Mouse (Mus musculus) lung, embryonic 14.5 days (tissue): ENCODE measurements around the gene Itgb3bp. TPM values are rescaled to one million over a fixed set of nuclear protein-coding genes. Genes with fewer than 3 reads are reported as not detected.
A peak's percentile ranks its signal among the peaks of the same experiment; 100 is the strongest.

Experiments
- ATAC-seq: fragments of 200-750 bp; cut with Nextera tagmentation; 2 replicates; pipeline ENCODE4 v1.8.0; 2017; ENCODE audit warnings: mild to moderate bottlenecking, moderate TSS enrichment, moderate library complexity; ENCODE audit not compliant: insufficient read depth
- DNase-seq: peaks from one replicate; pipeline ENCODE4 v3.0.0-alpha.2; 2015
- H3K27ac ChIP-seq: fragments of 300-500 bp; sonication (generic); 2 replicates; pipeline ENCODE4 v1.5.1; 2014; ENCODE audit warnings: low read depth, mild to moderate bottlenecking, moderate library complexity
- H3K27me3 ChIP-seq: fragments of 300-500 bp; sonication (generic); 2 replicates; pipeline ENCODE4 v1.6.1; 2014; ENCODE audit warnings: low read length, control low read depth; ENCODE audit not compliant: insufficient read depth
- H3K36me3 ChIP-seq: fragments of 300-500 bp; sonication (generic); 2 replicates; pipeline ENCODE4 v1.6.1; 2014; ENCODE audit warnings: control low read depth; ENCODE audit not compliant: insufficient read depth
- H3K4me1 ChIP-seq: fragments of 300-500 bp; sonication (generic); 2 replicates; pipeline ENCODE4 v1.6.1; 2014; ENCODE audit warnings: antibody characterized with exemption, control low read depth; ENCODE audit not compliant: insufficient read depth
- H3K4me2 ChIP-seq: fragments of 300-500 bp; sonication (generic); 2 replicates; pipeline ENCODE4 v1.6.1; 2014; ENCODE audit warnings: mild to moderate bottlenecking
- H3K4me3 ChIP-seq: fragments of 300-500 bp; sonication (generic); 2 replicates; pipeline ENCODE4 v1.5.1; 2014; ENCODE audit warnings: low read depth, low read length
- H3K9ac ChIP-seq: fragments of 300-500 bp; sonication (generic); 2 replicates; pipeline ENCODE4 v1.6.1; 2014
- H3K9me3 ChIP-seq: fragments of 300-500 bp; sonication (generic); 2 replicates; pipeline ENCODE4 v1.6.1; 2016; ENCODE audit warnings: low read depth, low read length, control low read depth
- CTCF ChIP-seq: IDR thresholded peaks from 2 replicates; pipeline ENCODE4 v1.5.1; 2016; ENCODE audit warnings: antibody characterized with exemption, low read depth
- WGBS: fragments of 180-500 bp; shearing (Covaris S2); extraction: QIAGEN DNeasy Blood & Tissue Kit; methylation state at CpG from one replicate; pipeline ENCODE4 v1.1.7; 2014; 5-methylcytosine and 5-hydroxymethylcytosine counted together
- polyA plus RNA-seq: library from polyadenylated mRNA; unstranded; fragments of >200 nt; fragmentation: Nextera tagmentation; extraction: Ambion mirVana; gene quantifications from 2 replicates; pipeline ENCODE4 v1.2.1, GENCODE M21; 2014

The Itgb3bp gene
- polyA plus RNA-seq, result 39.0 and 41.6 TPM in 2 replicates

DNA sequence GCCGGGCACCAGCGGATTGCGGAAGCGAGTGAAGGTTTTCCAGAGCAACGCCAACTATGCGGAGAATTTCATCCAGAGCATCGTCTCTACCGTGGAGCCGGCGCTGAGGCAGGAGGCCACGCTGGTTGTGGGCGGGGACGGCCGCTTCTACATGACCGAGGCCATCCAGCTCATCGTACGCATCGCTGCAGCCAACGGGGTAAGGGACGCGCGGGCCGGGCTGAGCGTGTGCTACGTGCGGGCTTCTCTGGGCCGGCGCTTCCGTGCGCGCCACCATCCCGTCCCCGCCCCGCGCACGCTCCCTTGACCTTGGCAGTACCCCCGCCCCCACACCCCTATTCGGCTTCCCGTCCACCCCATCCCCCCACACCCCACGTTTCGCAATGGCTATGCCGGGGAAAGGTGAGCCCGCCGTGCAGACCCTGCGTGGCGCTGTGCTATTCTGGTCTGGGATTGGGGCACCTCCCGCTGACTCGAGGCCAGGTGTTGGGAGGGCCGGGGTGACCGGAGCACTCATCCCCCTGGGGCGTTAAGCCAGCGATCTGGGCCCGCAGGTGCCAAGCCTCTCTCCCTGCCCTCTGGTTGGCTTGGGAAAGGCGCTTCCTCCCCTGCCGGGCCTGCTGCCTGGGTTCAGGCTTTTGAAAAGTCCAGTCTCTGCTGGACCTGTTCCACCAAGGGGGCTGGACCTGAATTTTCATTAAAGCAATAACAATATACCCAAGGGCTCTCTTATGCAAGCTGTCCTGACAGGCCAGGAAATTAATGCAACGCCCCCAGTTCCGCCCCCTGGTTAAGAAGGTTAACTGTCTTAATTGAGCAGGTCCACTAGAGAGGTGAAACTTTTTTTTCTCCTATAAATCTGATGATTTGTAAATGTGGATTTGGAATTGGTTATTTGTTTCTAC, at the start of gene Itgb3bp:
Gene Itgb3bp, minus strand, starts transcription at position 201 of the 905 bp plus-strand sequence.
- H3K36me3 ChIP-seq, result no peaks in the 10 kb centered on the region
- peaks cover 7% of the 10 kb centered on the region for H3K4me1 ChIP-seq
- peak within 1 kb of the TSS; percentile 74 for H3K9ac ChIP-seq
- peak within 1 kb of the TSS; percentile 66 for H3K4me3 ChIP-seq
- WGBS, result 1% methylated on average over 56 of the region's 57 CpGs
- ATAC-seq (peak; percentile 96), DNase-seq (peak; percentile 90)
- no peak for TF ChIP-seq CTCF
- peak within 1 kb of the TSS; percentile 91 for H3K27ac ChIP-seq
- H3K27me3 ChIP-seq, result no peaks in the 10 kb centered on the region
- peak within 1 kb of the TSS; percentile 92 for H3K4me2 ChIP-seq
- no peaks in the 10 kb centered on the region for H3K9me3 ChIP-seq

DNA sequence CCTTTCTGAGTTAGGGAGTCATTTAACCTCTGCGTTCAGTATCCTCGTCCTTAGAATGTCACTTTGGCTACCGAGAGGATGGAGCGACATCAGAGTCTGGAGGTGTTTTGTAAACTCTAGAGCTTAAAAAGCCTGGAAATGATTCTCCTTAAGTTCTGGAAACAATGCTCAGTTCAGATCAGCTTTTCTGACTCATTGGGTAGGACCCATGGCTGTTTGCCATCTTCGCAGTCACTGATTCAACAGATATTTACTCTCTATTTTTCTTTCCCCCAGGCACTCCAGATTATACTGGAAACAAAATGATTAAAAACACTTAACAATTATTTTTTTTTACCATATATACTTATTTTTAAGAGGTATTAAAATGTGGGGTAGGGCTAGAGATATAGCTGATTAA, 49.7 kb upstream of the Itgb3bp start:
- Histone ChIP-seq H3K27ac (no peak overlapping the region), H3K4me3 (no peak overlapping the region), H3K4me1 (no peaks in the 10 kb centered on the region), H3K4me2 (no peak overlapping the region), H3K36me3 (no peaks in the 10 kb centered on the region), H3K9me3 (no peaks in the 10 kb centered on the region), H3K9ac (no peak overlapping the region), H3K27me3 (no peaks in the 10 kb centered on the region)
- 77% methylated on average over 5 of the region's 5 CpGs for WGBS
- TF ChIP-seq CTCF, result no peak
- no peak for ATAC-seq
- no peak for DNase-seq

DNA sequence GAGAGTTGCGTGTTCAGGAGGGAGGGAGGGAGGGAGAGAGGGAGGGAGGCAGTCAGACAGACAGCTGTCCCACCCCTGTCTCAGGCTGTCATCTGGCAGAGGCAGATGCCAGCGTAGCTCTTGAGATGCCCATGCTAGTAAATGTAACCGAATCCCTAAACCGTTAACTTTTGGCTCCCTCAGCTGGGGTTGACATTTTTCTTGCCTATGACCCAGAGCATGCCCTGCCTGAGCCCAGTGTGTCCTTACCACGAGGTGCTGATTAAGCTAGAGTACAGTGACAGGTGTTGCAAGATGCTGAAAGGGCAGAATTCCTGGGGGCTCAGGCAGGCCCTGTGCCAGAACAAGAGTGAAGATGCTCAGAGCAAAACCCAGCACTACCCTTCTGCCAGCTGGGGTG, 44.8 kb upstream of the Itgb3bp start:
- ATAC-seq, result no peak
- Histone ChIP-seq H3K4me1 (no peaks in the 10 kb centered on the region), H3K27me3 (no peaks in the 10 kb centered on the region), H3K36me3 (no peaks in the 10 kb centered on the region), H3K9me3 (no peaks in the 10 kb centered on the region), H3K4me2 (no peak overlapping the region), H3K4me3 (no peak overlapping the region), H3K27ac (no peak overlapping the region), H3K9ac (no peak overlapping the region)
- DNase-seq, result no peak
- 60% methylated on average over 5 of the region's 5 CpGs for WGBS
- no peak for TF ChIP-seq CTCF

- Histone ChIP-seq H3K4me2 (no peak overlapping the region), H3K9ac (no peak overlapping the region), H3K4me1 (no peaks in the 10 kb centered on the region), H3K4me3 (no peak overlapping the region), H3K36me3 (no peaks in the 10 kb centered on the region), H3K9me3 (no peaks in the 10 kb centered on the region), H3K27ac (no peak overlapping the region), H3K27me3 (no peaks in the 10 kb centered on the region)
- TF ChIP-seq CTCF, result no peak
- ATAC-seq (no peak), DNase-seq (no peak)
- WGBS, result 93% methylated on average over 1 of the region's 1 CpGs
Measured at GRCm38 (mm10) chr4:99973931-99974330, 44.3 kb upstream of the Itgb3bp start.

GRCm38 (mm10) chr4:99972886-99973285, 43.3 kb upstream of the Itgb3bp start:
- Histone ChIP-seq H3K36me3 (no peaks in the 10 kb centered on the region), H3K9ac (no peak overlapping the region), H3K27me3 (no peaks in the 10 kb centered on the region), H3K9me3 (no peaks in the 10 kb centered on the region), H3K27ac (no peak overlapping the region), H3K4me1 (no peaks in the 10 kb centered on the region), H3K4me3 (no peak overlapping the region), H3K4me2 (no peak overlapping the region)
- no peak for ATAC-seq
- no peak for TF ChIP-seq CTCF
- 77% methylated on average over 6 of the region's 6 CpGs for WGBS
- no peak for DNase-seq

DNA sequence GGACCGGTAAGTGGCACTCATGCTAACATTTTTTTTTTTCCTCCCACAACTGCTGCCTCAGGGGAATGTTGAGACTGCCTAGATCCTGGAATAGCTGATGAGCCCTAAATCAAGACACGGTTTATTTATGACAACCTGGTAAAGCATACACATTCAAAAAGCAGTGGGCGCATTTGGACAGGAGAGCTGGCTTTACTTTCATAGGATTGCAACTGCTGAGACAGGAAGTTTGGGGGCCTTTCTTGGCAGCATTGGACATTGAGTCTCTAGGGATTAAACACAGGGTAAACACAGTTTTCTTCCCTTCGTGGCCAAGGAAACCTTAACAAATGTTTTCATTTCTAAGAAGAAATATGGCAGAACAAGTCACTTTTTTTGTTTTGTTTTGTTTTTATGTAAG, 40.5 kb upstream of the Itgb3bp start:
- no peak for TF ChIP-seq CTCF
- Histone ChIP-seq H3K9me3 (no peaks in the 10 kb centered on the region), H3K4me1 (no peaks in the 10 kb centered on the region), H3K36me3 (0 out of 2 replicates have a peak, but pooled peaks cover 2% of the 10 kb centered on the region), H3K27ac (peak overlapping the region; percentile 37; the same call in 1 of the 2 replicates), H3K4me2 (no peak overlapping the region), H3K27me3 (no peaks in the 10 kb centered on the region), H3K9ac (no peak overlapping the region), H3K4me3 (no peak overlapping the region)
- ATAC-seq, result no peak
- DNase-seq, result peak; percentile 71
- 57% methylated on average over 4 of the region's 4 CpGs for WGBS

DNA sequence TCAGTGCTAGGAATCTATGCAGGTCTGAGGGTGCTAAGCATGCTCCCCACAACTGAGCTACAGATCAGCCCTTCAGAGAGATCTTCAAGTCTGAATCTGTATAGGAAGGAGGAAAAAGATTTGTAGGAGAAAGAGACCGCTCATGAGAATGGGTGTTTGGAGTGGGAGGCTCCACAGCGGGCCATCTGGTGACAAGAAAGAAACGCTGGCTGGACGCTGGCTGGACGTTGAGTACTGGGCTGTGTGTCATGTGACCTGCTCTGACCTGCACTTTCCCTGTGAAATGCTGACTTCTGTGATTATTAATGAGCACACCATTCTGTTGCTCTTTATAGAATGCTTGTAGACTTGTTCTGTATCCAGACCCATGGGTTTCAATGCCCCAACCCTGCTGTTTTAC, 39.7 kb upstream of the Itgb3bp start:
- DNase-seq (peak; percentile 34), ATAC-seq (peak; percentile 56; the same call in 1 of the 2 replicates)
- WGBS, result 37% methylated on average over 5 of the region's 5 CpGs
- no peak overlapping the region for H3K9ac ChIP-seq
- H3K4me2 ChIP-seq, result no peak overlapping the region
- H3K9me3 ChIP-seq, result no peaks in the 10 kb centered on the region
- H3K4me1 ChIP-seq, result no peaks in the 10 kb centered on the region
- TF ChIP-seq CTCF, result no peak
- peaks cover 3% of the 10 kb centered on the region; the same call in 1 of the 2 replicates for H3K36me3 ChIP-seq
- no peak overlapping the region for H3K4me3 ChIP-seq
- peak overlapping the region; percentile 12; the same call in 1 of the 2 replicates for H3K27ac ChIP-seq
- no peaks in the 10 kb centered on the region for H3K27me3 ChIP-seq
